Comparison of ENCODE assay signal across 30 mouse cellular contexts in the genomic region with DNA sequence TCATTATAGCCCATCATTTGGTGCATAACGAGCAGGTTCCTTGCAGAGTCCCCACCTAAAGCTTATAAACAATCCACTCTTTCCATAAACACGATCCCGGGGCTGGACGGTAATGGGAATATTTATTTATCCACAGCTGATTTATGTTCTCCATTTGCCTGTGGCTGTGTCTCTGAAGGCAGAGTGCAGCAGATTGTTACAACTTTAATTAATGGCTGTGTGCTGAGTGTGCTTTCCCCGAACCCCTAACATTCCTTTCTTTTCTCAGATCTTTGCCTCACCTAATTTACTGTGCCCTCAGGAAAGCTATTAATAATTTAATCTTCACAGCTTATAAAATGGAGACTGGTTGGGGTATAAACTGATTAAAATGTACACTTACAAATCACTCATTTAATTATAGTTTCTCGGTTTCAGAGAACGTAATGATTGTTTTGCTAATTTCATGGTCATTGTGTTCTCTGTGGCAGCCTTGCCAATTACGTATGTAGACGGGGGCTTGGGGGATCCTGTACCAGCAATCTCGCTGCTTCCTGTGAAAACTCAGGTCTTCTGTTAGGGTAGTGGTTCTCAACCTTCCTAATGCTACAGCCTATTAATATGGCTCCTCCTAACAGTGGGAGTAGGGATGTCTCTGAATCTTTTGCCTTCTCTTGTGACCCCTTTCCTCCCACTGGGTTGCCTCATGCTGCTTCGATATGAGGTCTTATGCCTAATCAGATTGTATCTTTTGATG.
DNase-seq lines count a peak whose midpoint lies in the region; ATAC-seq and TF ChIP-seq lines count a peak whose summit lies in the region.
"Had no signal": no experiment of that assay in that cellular context is flagged by ENCODE, and none has a peak within 500 bp of the region (broad histone marks: within the 10 kb centered on the region; RNA-seq: fewer than 3 reads in every experiment).

No protein-coding gene starts in this region.

- H3K9ac ChIP-seq in kidney, embryonic 14.5 days (ENCODE audit: low read depth, low read length) = no peak overlapping the region
- H3K9ac ChIP-seq in midbrain, embryonic 14.5 days (replicated peaks; ENCODE audit: low read length) = no peak overlapping the region
- H3K9ac ChIP-seq in midbrain, postnatal 0 days (replicated peaks; ENCODE audit: low read length, poor library complexity, severe bottlenecking) = no peak overlapping the region
- no peak overlapping the region for H3K9ac ChIP-seq in hindbrain, embryonic 16.5 days (ENCODE audit: low read depth, low read length)
- H3K9ac ChIP-seq in neural tube, embryonic 14.5 days (replicated peaks; ENCODE audit: low read depth, low read length) = no peak overlapping the region
- H3K9ac ChIP-seq: embryonic facial prominence, embryonic 13.5 days; forebrain, postnatal 0 days; intestine, embryonic 15.5 days; liver, embryonic 14.5 days; lung, embryonic 14.5 days; midbrain, embryonic 12.5 days; stomach, embryonic 15.5 days had no signal

- H3K27me3 ChIP-seq in kidney, embryonic 14.5 days (ENCODE audit: control insufficient read depth, insufficient read depth, low read length) = no peaks in the 10 kb centered on the region
- H3K27me3 ChIP-seq in midbrain, embryonic 14.5 days (ENCODE audit: control insufficient read depth, insufficient read depth, low read length) = no peaks in the 10 kb centered on the region
- no peaks in the 10 kb centered on the region for H3K27me3 ChIP-seq in midbrain, postnatal 0 days (ENCODE audit: insufficient read depth, low read length)
- no peaks in the 10 kb centered on the region for H3K27me3 ChIP-seq in hindbrain, embryonic 16.5 days (replicated peaks; ENCODE audit: control insufficient read depth, insufficient read depth, low read length)
- no peaks in the 10 kb centered on the region for H3K27me3 ChIP-seq in neural tube, embryonic 14.5 days (ENCODE audit: control insufficient read depth, insufficient read depth, low read length)
- no peaks in the 10 kb centered on the region for H3K27me3 ChIP-seq in thymus, adult 2 months (ENCODE audit: control insufficient read depth, insufficient read depth, low read length)
- H3K27me3 ChIP-seq: embryonic facial prominence, embryonic 13.5 days; intestine, embryonic 15.5 days; midbrain, embryonic 12.5 days; stomach, embryonic 15.5 days had no signal

- TF ChIP-seq CTCF in midbrain, postnatal 0 days (IDR thresholded peaks at IDR 0.05) = no peak
- TF ChIP-seq CTCF in thymus, adult 2 months (IDR thresholded peaks at IDR 0.05; ENCODE audit: borderline replicate concordance, control insufficient read depth, extremely low read depth, insufficient read depth, low read length, poor library complexity) = no peak

- peak; percentile 69; the same call in 1 of the 2 replicates for ATAC-seq in kidney, embryonic 14.5 days (ENCODE audit: low FRiP score, low TSS enrichment)
- ATAC-seq in midbrain, embryonic 14.5 days (ENCODE audit: low FRiP score, low TSS enrichment) = no peak; the same call in 1 of the 2 replicates
- ATAC-seq in midbrain, postnatal 0 days (ENCODE audit: low FRiP score) = no peak
- peak; percentile 37; the same call in 1 of the 2 replicates for ATAC-seq in hindbrain, embryonic 16.5 days
- peak; percentile 87 for ATAC-seq in neural tube, embryonic 14.5 days (ENCODE audit: low read depth)
- ATAC-seq: forebrain, postnatal 0 days; intestine, embryonic 15.5 days had no signal

- 20% methylated on average over 11 of the region's 11 CpGs for WGBS in kidney, embryonic 14.5 days
- WGBS in midbrain, embryonic 14.5 days = 50% methylated on average over 11 of the region's 11 CpGs
- WGBS in midbrain, postnatal 0 days = 53% methylated on average over 11 of the region's 11 CpGs
- 39% methylated on average over 11 of the region's 11 CpGs for WGBS in hindbrain, embryonic 16.5 days
- WGBS in neural tube, embryonic 14.5 days = 20% methylated on average over 11 of the region's 11 CpGs
- WGBS in thymus, adult 2 months = 84% methylated on average over 11 of the region's 11 CpGs

- H3K9me3 ChIP-seq in kidney, embryonic 14.5 days (ENCODE audit: control insufficient read depth, low read length) = no peaks in the 10 kb centered on the region; the same call in 1 of the 2 replicates
- no peaks in the 10 kb centered on the region for H3K9me3 ChIP-seq in midbrain, embryonic 14.5 days (ENCODE audit: control insufficient read depth, low read length)
- no peaks in the 10 kb centered on the region for H3K9me3 ChIP-seq in midbrain, postnatal 0 days (ENCODE audit: low read length)
- H3K9me3 ChIP-seq in hindbrain, embryonic 16.5 days (ENCODE audit: control insufficient read depth, low read length) = no peaks in the 10 kb centered on the region
- no peaks in the 10 kb centered on the region for H3K9me3 ChIP-seq in neural tube, embryonic 14.5 days (ENCODE audit: control insufficient read depth, low read length)
- H3K9me3 ChIP-seq: embryonic facial prominence, embryonic 13.5 days; intestine, embryonic 15.5 days; midbrain, embryonic 12.5 days; stomach, embryonic 15.5 days had no signal

- H3K27ac ChIP-seq in kidney, embryonic 14.5 days (ENCODE audit: low read depth, low read length) = no peak overlapping the region
- no peak overlapping the region for H3K27ac ChIP-seq in midbrain, embryonic 14.5 days (replicated peaks; ENCODE audit: low read depth, low read length)
- H3K27ac ChIP-seq in midbrain, postnatal 0 days (ENCODE audit: low read depth, low read length) = no peak overlapping the region
- no peak overlapping the region for H3K27ac ChIP-seq in hindbrain, embryonic 16.5 days (ENCODE audit: low read depth, low read length)
- H3K27ac ChIP-seq in neural tube, embryonic 14.5 days (ENCODE audit: low read depth, low read length) = no peak overlapping the region
- no peak overlapping the region for H3K27ac ChIP-seq in thymus, adult 2 months (ENCODE audit: control insufficient read depth, insufficient read depth, low read length)
- H3K27ac ChIP-seq: embryonic facial prominence, embryonic 13.5 days; intestine, embryonic 15.5 days; liver, embryonic 14.5 days; midbrain, embryonic 12.5 days; stomach, embryonic 15.5 days had no signal

- H3K36me3 ChIP-seq in kidney, embryonic 14.5 days (ENCODE audit: control insufficient read depth, insufficient read depth, low read length) = no peaks in the 10 kb centered on the region
- H3K36me3 ChIP-seq in midbrain, embryonic 14.5 days (ENCODE audit: control insufficient read depth, insufficient read depth, low read length) = no peaks in the 10 kb centered on the region
- no peaks in the 10 kb centered on the region for H3K36me3 ChIP-seq in midbrain, postnatal 0 days (ENCODE audit: insufficient read depth, low read length)
- H3K36me3 ChIP-seq in hindbrain, embryonic 16.5 days (ENCODE audit: control insufficient read depth, insufficient read depth, low read length) = no peaks in the 10 kb centered on the region
- H3K36me3 ChIP-seq in neural tube, embryonic 14.5 days (ENCODE audit: control insufficient read depth, insufficient read depth, low read length) = no peaks in the 10 kb centered on the region
- H3K36me3 ChIP-seq in thymus, adult 2 months (ENCODE audit: control insufficient read depth, insufficient read depth, low read length) = no peaks in the 10 kb centered on the region
- H3K36me3 ChIP-seq: embryonic facial prominence, embryonic 13.5 days; intestine, embryonic 15.5 days; midbrain, embryonic 12.5 days; stomach, embryonic 15.5 days had no signal

- DNase-seq in kidney, adult 8-10 months = no peak
- DNase-seq in midbrain, embryonic 14.5 days = peak; percentile 53
- DNase-seq in midbrain, postnatal 0 days (ENCODE audit: low spot score) = no peak
- DNase-seq in thymus, adult 2 months = no peak
- no peak for DNase-seq in frontal cortex, postnatal 36 days (ENCODE audit: low spot score in 2 of 2)
- DNase-seq: adrenal gland, postnatal 25 days; B cell, adult 2 months; cerebellum, adult 18-20 months; cerebellum, postnatal 10 days; forebrain, postnatal 0 days; gastrocnemius, postnatal 25 days; heart, adult 11 months; heart, postnatal 36 days; kidney, postnatal 14 days; layer of hippocampus, adult 9-11 months; liver; lung, embryonic 14.5 days; lung, postnatal 14 days; retina, postnatal 1 day; right cerebral cortex, postnatal 14 days; thymus, postnatal 14 days had no signal

- H3K4me2 ChIP-seq in kidney, embryonic 14.5 days (replicated peaks; ENCODE audit: low read depth, low read length) = no peak overlapping the region
- no peak overlapping the region for H3K4me2 ChIP-seq in midbrain, embryonic 14.5 days (ENCODE audit: low read length)
- no peak overlapping the region for H3K4me2 ChIP-seq in midbrain, postnatal 0 days (ENCODE audit: low read depth, low read length, poor library complexity, severe bottlenecking)
- H3K4me2 ChIP-seq in hindbrain, embryonic 16.5 days (ENCODE audit: low read length) = no peak overlapping the region
- H3K4me2 ChIP-seq in neural tube, embryonic 14.5 days (ENCODE audit: low read depth, low read length) = no peak overlapping the region
- H3K4me2 ChIP-seq: embryonic facial prominence, embryonic 13.5 days; heart, embryonic 11.5 days; intestine, embryonic 15.5 days; lung, embryonic 14.5 days; midbrain, embryonic 12.5 days; stomach, embryonic 15.5 days had no signal

- H3K4me3 ChIP-seq in kidney, embryonic 14.5 days (ENCODE audit: low read length) = no peak overlapping the region
- H3K4me3 ChIP-seq in midbrain, embryonic 14.5 days (replicated peaks; ENCODE audit: low read depth, low read length) = no peak overlapping the region
- no peak overlapping the region for H3K4me3 ChIP-seq in midbrain, postnatal 0 days (ENCODE audit: low read depth, low read length)
- H3K4me3 ChIP-seq in hindbrain, embryonic 16.5 days (ENCODE audit: low read length) = no peak overlapping the region
- H3K4me3 ChIP-seq in neural tube, embryonic 14.5 days (ENCODE audit: low read depth, low read length) = no peak overlapping the region
- no peak overlapping the region for H3K4me3 ChIP-seq in thymus, adult 2 months (ENCODE audit: control insufficient read depth, insufficient read depth, low read length)
- H3K4me3 ChIP-seq: embryonic facial prominence, embryonic 13.5 days; intestine, embryonic 15.5 days; midbrain, embryonic 12.5 days; stomach, embryonic 15.5 days had no signal

- H3K4me1 ChIP-seq in kidney, embryonic 14.5 days (ENCODE audit: control insufficient read depth, insufficient read depth, low read length) = 0 out of 2 replicates have a peak, but pooled peaks cover 4% of the 10 kb centered on the region
- H3K4me1 ChIP-seq in midbrain, embryonic 14.5 days (ENCODE audit: control insufficient read depth, insufficient read depth, low read length) = no peaks in the 10 kb centered on the region
- H3K4me1 ChIP-seq in midbrain, postnatal 0 days (ENCODE audit: insufficient read depth, low read length) = no peaks in the 10 kb centered on the region
- peaks cover 3% of the 10 kb centered on the region for H3K4me1 ChIP-seq in hindbrain, embryonic 16.5 days (ENCODE audit: control insufficient read depth, insufficient read depth, low read depth, low read length)
- H3K4me1 ChIP-seq in neural tube, embryonic 14.5 days (ENCODE audit: control insufficient read depth, insufficient read depth, low read length) = peaks cover 5% of the 10 kb centered on the region; the same call in 1 of the 2 replicates
- H3K4me1 ChIP-seq in thymus, adult 2 months (replicated peaks; ENCODE audit: control insufficient read depth, insufficient read depth, low read length) = no peaks in the 10 kb centered on the region
- H3K4me1 ChIP-seq: embryonic facial prominence, embryonic 13.5 days; intestine, embryonic 15.5 days; midbrain, embryonic 12.5 days; stomach, embryonic 15.5 days had no signal

- no peak for TF ChIP-seq POLR2A in thymus, adult 2 months (IDR thresholded peaks at IDR 0.05; ENCODE audit: control insufficient read depth, extremely low read depth, insufficient read depth, low read length, poor library complexity)

Comparison
In these comparisons a context has a peak if more than half of its experiments do, and no peak if none do; other contexts are left out.
1. ATAC-seq: peak in kidney, embryonic 14.5 days (single experiment), hindbrain, embryonic 16.5 days (single experiment) and neural tube, embryonic 14.5 days (single experiment); none in midbrain, embryonic 14.5 days (single experiment) and midbrain, postnatal 0 days (single experiment).